In the genomic region with DNA sequence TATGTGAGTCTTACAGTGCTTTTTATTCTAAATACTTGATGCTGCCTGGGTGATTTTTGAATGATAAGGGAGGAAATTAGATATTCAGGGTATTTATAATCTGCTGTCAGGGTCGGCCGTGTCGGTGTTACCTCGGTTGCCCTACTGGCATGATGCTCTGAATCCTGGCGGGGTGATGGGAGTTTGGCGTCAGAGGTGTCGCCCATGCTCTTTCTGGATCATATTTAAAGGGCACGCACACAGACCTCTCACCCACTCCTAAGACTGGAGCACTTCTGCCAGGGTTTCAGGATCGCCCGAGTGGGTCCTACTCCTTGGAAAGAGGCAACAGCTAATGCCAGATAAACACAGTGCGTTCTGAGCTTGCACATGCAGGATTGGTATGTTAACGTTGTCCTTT, we compare ENCODE assay signal across 24 mouse cellular contexts.
DNase-seq lines count a peak whose midpoint lies in the region; ATAC-seq and TF ChIP-seq lines count a peak whose summit lies in the region.
"Had no signal": no experiment of that assay in that cellular context is flagged by ENCODE, and none has a peak within 500 bp of the region (broad histone marks: within the 10 kb centered on the region; RNA-seq: fewer than 3 reads in every experiment).

No protein-coding gene starts in this region.

- no peak overlapping the region for H3K4me3 ChIP-seq in heart, adult 2 months
- H3K4me3 ChIP-seq in forebrain, embryonic 11.5 days (ENCODE audit: low read depth, low read length): no peak overlapping the region
- H3K4me3 ChIP-seq: embryonic facial prominence, embryonic 10.5 days; embryonic facial prominence, embryonic 12.5 days; forebrain, embryonic 12.5 days had no signal

- peaks cover 13% of the 10 kb centered on the region for H3K4me1 ChIP-seq in heart, adult 2 months (ENCODE audit: control insufficient read depth, insufficient read depth, low read length)
- H3K4me1 ChIP-seq in forebrain, embryonic 11.5 days (replicated peaks; ENCODE audit: control insufficient read depth, insufficient read depth, low read length): no peaks in the 10 kb centered on the region

- peak overlapping the region; percentile 28; the same call in 1 of the 2 replicates for H3K27ac ChIP-seq in heart, adult 2 months
- H3K27ac ChIP-seq in forebrain, embryonic 11.5 days (ENCODE audit: low read depth, low read length): no peak overlapping the region
- H3K27ac ChIP-seq: embryonic facial prominence, embryonic 10.5 days; embryonic facial prominence, embryonic 12.5 days; forebrain, embryonic 12.5 days had no signal

- TF ChIP-seq CTCF in heart, adult 2 months (IDR thresholded peaks at IDR 0.05): no peak

- H3K9me3 ChIP-seq in forebrain, embryonic 11.5 days (ENCODE audit: control insufficient read depth, low read length): no peaks in the 10 kb centered on the region
- H3K9me3 ChIP-seq: embryonic facial prominence, embryonic 10.5 days; embryonic facial prominence, embryonic 12.5 days had no signal

- no peak for TF ChIP-seq POLR2A in heart, adult 2 months (IDR thresholded peaks at IDR 0.05; ENCODE audit: insufficient read depth, low read depth, low read length)

- H3K9ac ChIP-seq in heart, adult 2 months (ENCODE audit: low read depth, low read length): no peak overlapping the region
- H3K9ac ChIP-seq in forebrain, embryonic 11.5 days (ENCODE audit: low read length): no peak overlapping the region
- H3K9ac ChIP-seq: embryonic facial prominence, embryonic 12.5 days; forebrain, embryonic 12.5 days had no signal

- intact Hi-C loops in gastrocnemius, postnatal 36 days (cut with DNase I): no loop called here
- intact Hi-C loops in heart, adult 2 months (cut with DNase I): no loop called here
- intact Hi-C loops in heart, postnatal 14 days (cut with DNase I): no loop called here

- ATAC-seq in forebrain, embryonic 11.5 days (replicated peaks; ENCODE audit: low FRiP score): no peak
- ATAC-seq: CD4-positive, CD25-positive, alpha-beta regulatory T cell, adult 4 months; forebrain, embryonic 14.5 days; forebrain, embryonic 16.5 days had no signal

- 63% methylated on average over 12 of the region's 12 CpGs for WGBS in heart, adult 2 months
- WGBS in forebrain, embryonic 11.5 days: 92% methylated on average over 12 of the region's 12 CpGs

- no peak overlapping the region for H3K4me2 ChIP-seq in forebrain, embryonic 11.5 days (ENCODE audit: low read depth, low read length, severe bottlenecking)
- H3K4me2 ChIP-seq: embryonic facial prominence, embryonic 12.5 days; forebrain, embryonic 12.5 days had no signal

- no peak for TF ChIP-seq EP300 in heart, adult 2 months (IDR thresholded peaks at IDR 0.05; ENCODE audit: insufficient read depth, low read depth, low read length)

- peak; percentile 53 for DNase-seq in gastrocnemius, adult 18-20 months (ENCODE audit: low spot score)
- DNase-seq in gastrocnemius, postnatal 10 days: no peak
- peak; percentile 34 for DNase-seq in gastrocnemius, postnatal 25 days
- no peak for DNase-seq in gastrocnemius, postnatal 36 days
- DNase-seq in heart, adult 2 months: no peak
- DNase-seq in heart, postnatal 14 days: no peak
- DNase-seq in forebrain, embryonic 11.5 days (ENCODE audit: low spot score): no peak
- DNase-seq: adrenal gland, adult 2 months; adrenal gland, postnatal 10 days; adrenal gland, postnatal 25 days; B cell, adult 2 months; cerebellum, adult 11 months; cerebellum, adult 18-20 months; cerebellum, adult 8-10 months; cerebellum, adult 9-11 months; cerebellum, postnatal 14 days; cerebellum, postnatal 36 days had no signal

- H3K36me3 ChIP-seq in heart, adult 2 months (ENCODE audit: control insufficient read depth, insufficient read depth, low read length): peaks cover 19% of the 10 kb centered on the region
- no peaks in the 10 kb centered on the region for H3K36me3 ChIP-seq in forebrain, embryonic 11.5 days (ENCODE audit: control insufficient read depth, insufficient read depth, low read length)
- H3K36me3 ChIP-seq: embryonic facial prominence, embryonic 10.5 days; embryonic facial prominence, embryonic 12.5 days; forebrain, embryonic 12.5 days had no signal

- peaks cover 10% of the 10 kb centered on the region for H3K79me2 ChIP-seq in heart, adult 2 months (replicated peaks; ENCODE audit: control insufficient read depth, insufficient read depth, low read length)

- no peaks in the 10 kb centered on the region for H3K27me3 ChIP-seq in heart, adult 2 months (ENCODE audit: control insufficient read depth, insufficient read depth, low read length)
- H3K27me3 ChIP-seq in forebrain, embryonic 11.5 days (ENCODE audit: control insufficient read depth, insufficient read depth, low read length): no peaks in the 10 kb centered on the region
- H3K27me3 ChIP-seq: CH12.LX; embryonic facial prominence, embryonic 12.5 days; forebrain, embryonic 12.5 days had no signal

Comparison
In these comparisons a context has a peak if more than half of its experiments do, and no peak if none do; other contexts are left out.
1. DNase-seq: peak in gastrocnemius, adult 18-20 months (single experiment) and gastrocnemius, postnatal 25 days (single experiment); none in gastrocnemius, postnatal 10 days (single experiment), gastrocnemius, postnatal 36 days (0 of 2), heart, adult 2 months (0 of 2), heart, postnatal 14 days (0 of 2) and forebrain, embryonic 11.5 days (single experiment).